ENCODE assay signal across 14 mouse cellular contexts in the genomic region with DNA sequence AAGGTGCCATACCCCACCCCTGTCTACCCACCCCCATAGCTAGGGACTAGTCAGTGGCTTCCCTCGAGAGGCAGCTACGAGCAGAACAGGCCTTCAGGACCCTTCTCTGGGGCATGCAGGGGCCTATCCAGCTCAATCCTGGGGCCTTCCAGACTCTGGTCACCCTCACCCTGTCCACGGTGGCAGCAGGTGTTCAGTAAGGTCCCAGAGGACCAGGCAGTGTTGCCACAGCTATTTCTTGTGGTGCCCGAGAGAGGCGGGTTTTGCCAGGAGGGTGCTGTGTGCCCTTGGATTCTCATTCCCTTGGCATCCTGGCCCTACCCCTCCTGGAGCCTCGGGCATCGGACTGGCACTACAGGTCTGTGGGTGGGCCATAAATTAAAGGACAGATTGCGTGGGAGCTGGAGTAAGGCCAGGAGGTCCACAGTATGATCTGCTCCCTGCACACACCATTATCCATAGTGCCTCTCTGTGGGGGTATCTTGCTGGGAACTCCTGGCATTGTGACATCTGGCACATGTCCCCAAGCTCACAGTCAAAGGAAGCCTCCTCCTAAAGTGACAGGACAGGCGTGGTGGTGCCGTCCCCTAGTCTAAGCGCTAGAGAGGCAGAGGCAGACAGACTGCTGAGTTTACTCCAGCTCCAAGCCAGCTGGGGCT. TPM values are rescaled to one million over a fixed set of nuclear protein-coding genes. Genes with fewer than 3 reads are reported as not detected.
A peak's percentile ranks its signal among the peaks of the same experiment; 100 is the strongest.
DNase-seq lines count a peak whose midpoint lies in the region; ATAC-seq and TF ChIP-seq lines count a peak whose summit lies in the region.
"Had no signal": no experiment of that assay in that cellular context is flagged by ENCODE, and none has a peak within 500 bp of the region (broad histone marks: within the 10 kb centered on the region; RNA-seq: fewer than 3 reads in every experiment).

No protein-coding gene starts in this region.

- no peaks in the 10 kb centered on the region for H3K36me3 ChIP-seq in forebrain, postnatal 0 days (ENCODE audit: insufficient read depth)
- H3K36me3 ChIP-seq: embryonic facial prominence, embryonic 15.5 days had no signal

- no peak overlapping the region for H3K4me2 ChIP-seq in forebrain, postnatal 0 days (ENCODE audit: low read depth)
- H3K4me2 ChIP-seq: embryonic facial prominence, embryonic 15.5 days had no signal

- H3K9ac ChIP-seq in forebrain, postnatal 0 days, result no peak overlapping the region
- H3K9ac ChIP-seq: embryonic facial prominence, embryonic 15.5 days had no signal

- DNase-seq in left cerebral cortex, postnatal 4 days, result peak; percentile 84
- DNase-seq in left cerebral cortex, postnatal 25 days (ENCODE audit: low spot score in 2 of 2), result no peak
- DNase-seq in 3134 (ENCODE audit: extremely low read depth, insufficient read length, low spot score), result peak; percentile 76
- peak; percentile 44 for DNase-seq in Muller cell, postnatal 12 days (ENCODE audit: inconsistent ontology term)
- peak; percentile 14 for DNase-seq in forebrain, postnatal 0 days
- DNase-seq in gastrocnemius, adult 8-10 months (ENCODE audit: low spot score in 2 of 2), result no peak
- DNase-seq in layer of hippocampus, postnatal 36 days, result no peak
- DNase-seq: cerebellum, adult 8-10 months had no signal

- no peaks in the 10 kb centered on the region for H3K9me3 ChIP-seq in forebrain, postnatal 0 days (ENCODE audit: low read length)
- H3K9me3 ChIP-seq: embryonic facial prominence, embryonic 15.5 days had no signal

- 33% methylated on average over 11 of the region's 11 CpGs for WGBS in forebrain, postnatal 0 days

- no peak for TF ChIP-seq CTCF in forebrain, postnatal 0 days (IDR thresholded peaks at IDR 0.05; ENCODE audit: low read depth)

- no peak overlapping the region for H3K4me3 ChIP-seq in forebrain, postnatal 0 days (ENCODE audit: low read depth, low read length)
- H3K4me3 ChIP-seq: embryonic facial prominence, embryonic 15.5 days; gastrocnemius, adult 2 months had no signal

- intact Hi-C loops in left cerebral cortex, postnatal 4 days (cut with DNase I), result no loop called here
- intact Hi-C loops in left cerebral cortex, postnatal 25 days (cut with DNase I), result no loop called here

- H3K4me1 ChIP-seq in forebrain, postnatal 0 days (ENCODE audit: insufficient read depth), result no peaks in the 10 kb centered on the region

- no peak overlapping the region for H3K27ac ChIP-seq in forebrain, postnatal 0 days (ENCODE audit: low read depth, low read length)
- H3K27ac ChIP-seq: embryonic facial prominence, embryonic 15.5 days; gastrocnemius, adult 2 months had no signal

- no peaks in the 10 kb centered on the region for H3K27me3 ChIP-seq in forebrain, postnatal 0 days (ENCODE audit: insufficient read depth, low read length)

- ATAC-seq in forebrain, postnatal 0 days, result peak; percentile 45
- no peak for ATAC-seq in activated CD4-positive, CD25-positive, alpha-beta regulatory T cell, adult 4 months

RNA-seq across cellular contexts. Expression of gene Padi1, which starts 9.2 kb away (rescaled TPM):
- under 1 TPM in 1 of 2 experiments, not detected in 1; 0.08 TPM for total RNA-seq in left cerebral cortex, postnatal 4 days (2021)
- total RNA-seq in left cerebral cortex, postnatal 25 days (2021), result not detected
- 0.08 and 0.10 TPM in 2 replicates for total RNA-seq in forebrain, postnatal 0 days (2014; rRNA removed)
- 0.06 and 0.08 TPM in 2 replicates for polyA plus RNA-seq in forebrain, postnatal 0 days (2015; fragmentation: Nextera tagmentation; extraction: Ambion mirVana)
- under 1 TPM in 1 of 4 experiments, not detected in 3; 0.07 TPM for total RNA-seq in gastrocnemius, adult 8-10 months (2022)
- not detected for total RNA-seq in layer of hippocampus, postnatal 36 days (2021)
- polyA plus RNA-seq in activated CD4-positive, CD25-positive, alpha-beta regulatory T cell, adult 4 months (2017; shearing (Covaris generic)), result under 1 TPM; 0.20 to 0.29 TPM
- total RNA-seq: heart, postnatal 4 days; left cerebral cortex, postnatal 14 days had no signal
- polyA plus RNA-seq: small intestine, adult 2 months had no signal

RNA-seq across cellular contexts. Expression of gene Padi3, which starts 25.9 kb away (rescaled TPM):
- total RNA-seq in left cerebral cortex, postnatal 4 days (2021), result not detected
- not detected for total RNA-seq in left cerebral cortex, postnatal 25 days (2021)
- not detected in 2 replicates for total RNA-seq in forebrain, postnatal 0 days (2014; rRNA removed)
- 0.06 TPM in 1 of 2 replicates, not detected in the other for polyA plus RNA-seq in forebrain, postnatal 0 days (2015; fragmentation: Nextera tagmentation; extraction: Ambion mirVana)
- 1 to 10 TPM in 2 of 4 experiments, under 1 TPM in 2; 0.74 to 2.0 (median 1.5) TPM for total RNA-seq in gastrocnemius, adult 8-10 months (2022)
- not detected for total RNA-seq in layer of hippocampus, postnatal 36 days (2021)
- under 1 TPM in 1 of 2 experiments, not detected in 1; 0.15 TPM for polyA plus RNA-seq in activated CD4-positive, CD25-positive, alpha-beta regulatory T cell, adult 4 months (2017; shearing (Covaris generic))
- polyA plus RNA-seq: small intestine, adult 2 months had no signal

Comparison
In these comparisons a context has a peak if more than half of its experiments do, and no peak if none do; other contexts are left out.
1. DNase-seq: peak in left cerebral cortex, postnatal 4 days (single experiment), 3134 (single experiment), Muller cell, postnatal 12 days (single experiment) and forebrain, postnatal 0 days (single experiment); none in left cerebral cortex, postnatal 25 days (0 of 2), gastrocnemius, adult 8-10 months (0 of 2) and layer of hippocampus, postnatal 36 days (0 of 2).